Mouse (Mus musculus) CH12.LX (cell line): ENCODE data around the gene Crygb. TPM values are rescaled to one million over a fixed set of nuclear protein-coding genes. Genes with fewer than 3 reads are reported as not detected.

ENCODE experiments used
- DNase-seq: peaks from one replicate; pipeline ENCODE4 v3.0.0-alpha.2; 2013; ENCODE audit errors: extremely low read depth
- H3K27ac ChIP-seq: 2 replicates; pipeline ENCODE4 v1.5.1; 2012; ENCODE audit warnings: low read depth, mild to moderate bottlenecking, control low read depth, moderate library complexity; ENCODE audit not compliant: insufficient read depth
- H3K27me3 ChIP-seq: replicated peaks from 2 replicates; pipeline ENCODE3; 2012; ENCODE audit warnings: inconsistent platforms
- H3K36me3 ChIP-seq, 2 experiments: replicated peaks in 1 of 2; 2 replicates each; pipeline versions ENCODE3 to v1.6.1; 2012; ENCODE audit warnings: inconsistent platforms in 1 of 2, low read length in 1 of 2, mild to moderate bottlenecking in 1 of 2, mixed read lengths in 1 of 2, moderate library complexity in 1 of 2; ENCODE audit not compliant: control insufficient read depth in 1 of 2, insufficient read depth in 1 of 2
- H3K4me1 ChIP-seq, 2 experiments: 2 replicates each; pipeline ENCODE4 v1.6.1; 2012; ENCODE audit warnings: inconsistent platforms in 1 of 2, moderate library complexity in 1 of 2; ENCODE audit not compliant: insufficient read depth in 2 of 2, control insufficient read depth in 1 of 2
- H3K4me2 ChIP-seq: 2 replicates; pipeline ENCODE4 v1.6.1; 2012; ENCODE audit warnings: low read depth, mild to moderate bottlenecking, control low read depth; ENCODE audit not compliant: poor library complexity, insufficient read depth, severe bottlenecking
- H3K4me3 ChIP-seq, 3 experiments: fragments of 150-350 bp in 1 of 3; sonication (generic) in 1 of 3; replicated peaks in 1 of 3; 2 replicates each; pipeline versions ENCODE3 to v1.5.1; 2011 to 2012; ENCODE audit warnings: low read depth in 2 of 3, low read length in 2 of 3, mild to moderate bottlenecking in 2 of 3, moderate library complexity in 2 of 3, control low read depth in 1 of 3, improper control_type of control experiment in 1 of 3, inconsistent platforms in 1 of 3, mixed read lengths in 1 of 3; ENCODE audit not compliant: poor library complexity in 1 of 3
- H3K79me2 ChIP-seq: replicated peaks from 2 replicates; pipeline ENCODE4 v1.6.1; 2012; ENCODE audit warnings: mild to moderate bottlenecking, moderate library complexity; ENCODE audit not compliant: control insufficient read depth, poor library complexity, insufficient read depth, severe bottlenecking; ENCODE audit errors: extremely low read depth
- H3K9ac ChIP-seq: 2 replicates; pipeline ENCODE4 v1.6.1; 2012; ENCODE audit warnings: low read depth, mild to moderate bottlenecking, control low read depth, moderate library complexity; ENCODE audit not compliant: insufficient read depth
- H3K9me3 ChIP-seq: replicated peaks from 2 replicates; pipeline ENCODE3; 2012; ENCODE audit warnings: low read length, inconsistent platforms, mixed read lengths
- BHLHE40 ChIP-seq: IDR thresholded peaks from 2 replicates; pipeline ENCODE4 v1.6.1; 2011; ENCODE audit warnings: mild to moderate bottlenecking, low read depth, low read length, improper control_type of control experiment
- CHD2 ChIP-seq: IDR thresholded peaks from 2 replicates; pipeline ENCODE4 v1.6.1; 2011; ENCODE audit warnings: low read length, improper control_type of control experiment
- ELF1 ChIP-seq: IDR thresholded peaks from 2 replicates; pipeline ENCODE4 v1.6.1; 2014; ENCODE audit warnings: low read depth, mild to moderate bottlenecking, inconsistent platforms, low read length, improper control_type of control experiment
- EP300 ChIP-seq: IDR thresholded peaks from 2 replicates; pipeline ENCODE4 v1.6.1; 2011; ENCODE audit warnings: low read length, improper control_type of control experiment
- GABPA ChIP-seq: IDR thresholded peaks from 2 replicates; pipeline ENCODE4 v1.6.1; 2012; ENCODE audit warnings: low read depth, low read length, improper control_type of control experiment, inconsistent platforms; ENCODE audit not compliant: insufficient replicate concordance
- HCFC1 ChIP-seq: IDR thresholded peaks from 2 replicates; pipeline ENCODE4 v1.6.1; 2012; ENCODE audit warnings: low read depth, mild to moderate bottlenecking, inconsistent platforms, low read length, improper control_type of control experiment
- JUN ChIP-seq: IDR thresholded peaks from 2 replicates; pipeline ENCODE4 v1.6.1; 2011; ENCODE audit warnings: low read depth, mild to moderate bottlenecking, low read length, improper control_type of control experiment, moderate library complexity; ENCODE audit not compliant: insufficient read depth
- JUND ChIP-seq: conservative IDR thresholded peaks from 2 replicates; pipeline ENCODE4 v1.6.1; 2011; ENCODE audit warnings: low read depth, low read length, improper control_type of control experiment
- MAFK ChIP-seq: IDR thresholded peaks from 2 replicates; pipeline ENCODE4 v1.6.1; 2011; ENCODE audit warnings: low read length, improper control_type of control experiment; ENCODE audit not compliant: insufficient replicate concordance
- MAX ChIP-seq: IDR thresholded peaks from 2 replicates; pipeline ENCODE4 v1.6.1; 2011; ENCODE audit warnings: low read length, improper control_type of control experiment
- NRF1 ChIP-seq: IDR thresholded peaks from 2 replicates; pipeline ENCODE4 v1.6.1; 2014; ENCODE audit warnings: low read depth, mild to moderate bottlenecking, inconsistent platforms, low read length, improper control_type of control experiment, moderate library complexity
- PAX5 ChIP-seq: IDR thresholded peaks from 2 replicates; pipeline ENCODE4 v1.6.1; 2012; ENCODE audit warnings: low read length, inconsistent platforms, mixed read lengths
- RAD21 ChIP-seq: IDR thresholded peaks from 2 replicates; pipeline ENCODE4 v1.6.1; 2011; ENCODE audit warnings: low read depth, mild to moderate bottlenecking, low read length, improper control_type of control experiment, moderate library complexity
- SIN3A ChIP-seq: IDR thresholded peaks from 2 replicates; pipeline ENCODE4 v1.6.1; 2012; ENCODE audit warnings: low read length, improper control_type of control experiment, inconsistent platforms
- SMC3 ChIP-seq: IDR thresholded peaks from 2 replicates; pipeline ENCODE4 v1.6.1; 2011; ENCODE audit warnings: low read depth, low read length, improper control_type of control experiment
- USF2 ChIP-seq: conservative IDR thresholded peaks from 2 replicates; pipeline ENCODE4 v1.6.1; 2011; ENCODE audit warnings: low read depth, low read length, improper control_type of control experiment
- ZMIZ1 ChIP-seq: IDR thresholded peaks from 2 replicates; pipeline ENCODE4 v1.6.1; 2012; ENCODE audit warnings: low read depth, mild to moderate bottlenecking, inconsistent platforms, low read length, improper control_type of control experiment
- ZNF384 ChIP-seq: IDR thresholded peaks from 2 replicates; pipeline ENCODE4 v1.6.1; 2012; ENCODE audit warnings: low read depth, low read length, improper control_type of control experiment, inconsistent platforms
- dilution Hi-C: fragments of 300-500 bp; cut with MboI; formaldehyde crosslinking; loops from 2 replicates; pipeline ENCODE4 v1.14.3; 2020; ENCODE audit warnings: low sequenced_read_pairs; ENCODE audit not compliant: extremely low pct_unique_long_range_greater_than_20kb, extremely low pct_ligation_motif_present
- in situ Hi-C: fragments of 300-500 bp; cut with MboI; formaldehyde crosslinking; loops from 3 replicates; pipeline ENCODE4 v1.14.3; 2019; ENCODE audit warnings: low sequenced_read_pairs, low pct_ligation_motif_present, low pct_unique_long_range_greater_than_20kb, mixed read lengths
- polyA plus RNA-seq: library from polyadenylated mRNA; unstranded; fragments of >175 nt; gene quantifications from 2 replicates; pipeline ENCODE4 v1.2.1, GENCODE M21; 2012; ENCODE audit warnings: low read depth; ENCODE audit not compliant: insufficient read length
- total RNA-seq, 2 experiments: library from RNA; depleted of rRNA; stranded (reverse); fragments of 300-350 nt in 1 of 2; fragments of >200 nt in 1 of 2; gene quantifications; 2 replicates each; pipeline ENCODE4 v1.2.3; 2012 to 2014

Gene Crygb
- total and polyA plus RNA-seq, 3 experiments: not detected

DNA sequence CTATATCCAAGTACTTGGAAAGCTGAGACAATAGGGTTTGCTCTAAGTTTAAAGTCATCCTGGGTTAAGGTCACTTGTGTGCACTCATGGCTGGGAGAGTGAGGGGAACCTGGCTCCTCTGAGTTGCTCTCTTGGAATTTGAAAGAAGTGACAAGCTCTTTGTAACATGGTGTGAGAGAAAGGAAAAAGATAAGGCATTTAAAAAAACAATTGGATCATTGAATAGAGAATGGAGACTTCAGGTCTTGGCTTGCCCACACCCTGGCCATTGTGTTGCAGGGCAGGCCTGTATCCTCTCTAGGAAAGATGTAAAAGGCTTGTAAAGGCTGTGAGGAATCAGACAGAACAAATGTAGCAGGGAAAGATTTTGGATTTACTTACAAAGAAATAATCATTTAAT, 14.2 kb downstream of the Crygb start:
- H3K9me3 ChIP-seq: peaks cover 2% of the 10 kb centered on the region
- H3K4me3 ChIP-seq: no peak overlapping the region
- H3K36me3 ChIP-seq: no peaks in the 10 kb centered on the region
- TF ChIP-seq EP300: no peak
- TF ChIP-seq SIN3A: no peak
- TF ChIP-seq CHD2: no peak
- no peak for TF ChIP-seq HCFC1
- no peak for TF ChIP-seq JUND
- TF ChIP-seq ZNF384: no peak
- TF ChIP-seq ELF1: no peak
- no peak for TF ChIP-seq SMC3
- TF ChIP-seq MAFK: no peak
- DNase-seq: no peak
- no peak overlapping the region for H3K9ac ChIP-seq
- no peaks in the 10 kb centered on the region for H3K79me2 ChIP-seq
- in situ Hi-C loops: no loop called here
- H3K4me1 ChIP-seq: peaks cover 0 to 7% of the 10 kb centered on the region in 2 experiments; a peak in 2 of 4 replicates
- no peak overlapping the region for H3K4me2 ChIP-seq
- no peaks in the 10 kb centered on the region for H3K27me3 ChIP-seq
- no peak overlapping the region for H3K27ac ChIP-seq
- dilution Hi-C loops: no loop called here

DNA sequence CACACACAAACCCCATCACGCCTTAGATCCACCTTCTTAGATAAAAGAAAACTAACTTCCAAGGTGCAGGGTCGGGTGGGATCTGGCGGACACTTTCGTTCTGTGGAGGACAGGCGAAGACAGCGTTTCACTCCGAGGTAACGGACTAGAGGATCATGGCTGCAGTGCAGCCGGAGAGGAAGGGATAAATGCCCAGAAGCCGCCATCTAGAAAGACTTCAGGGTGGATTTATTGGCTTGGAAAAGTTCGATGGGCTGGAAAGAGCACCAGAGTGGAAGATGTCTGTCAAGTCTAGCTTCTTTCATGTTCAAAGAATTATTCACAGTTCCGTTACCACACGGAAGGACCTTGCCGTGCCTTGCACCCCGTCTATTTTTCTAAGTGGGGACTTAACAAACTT, 17.9 kb downstream of the Crygb start:
- DNase-seq: no peak
- dilution Hi-C loops: no loop called here
- no peaks in the 10 kb centered on the region for H3K27me3 ChIP-seq
- peaks cover 0 to 20% of the 10 kb centered on the region in 2 experiments; a peak in 3 of 4 replicates for H3K4me1 ChIP-seq
- in situ Hi-C loops: no loop called here
- no peaks in the 10 kb centered on the region for H3K79me2 ChIP-seq
- H3K36me3 ChIP-seq: no peaks in the 10 kb centered on the region
- no peak overlapping the region for H3K9ac ChIP-seq
- no peak overlapping the region for H3K4me3 ChIP-seq
- no peak overlapping the region for H3K4me2 ChIP-seq
- TF ChIP-seq PAX5: no peak
- no peak for TF ChIP-seq CHD2
- no peak for TF ChIP-seq GABPA
- TF ChIP-seq EP300: no peak
- TF ChIP-seq BHLHE40: no peak
- TF ChIP-seq NRF1: no peak
- TF ChIP-seq SIN3A: no peak
- no peak for TF ChIP-seq ZMIZ1
- no peak for TF ChIP-seq ELF1
- no peak for TF ChIP-seq MAX
- no peak for TF ChIP-seq RAD21
- TF ChIP-seq JUN: no peak
- TF ChIP-seq SMC3: no peak
- TF ChIP-seq USF2: no peak
- TF ChIP-seq, all 38 proteins: peak for 0
- no peak overlapping the region for H3K27ac ChIP-seq
- H3K9me3 ChIP-seq: peaks cover 2% of the 10 kb centered on the region
